Mouse (Mus musculus) inflammation-experienced regulatory T-cells, adult 16 weeks (primary cell): Measurements from ENCODE around the gene Cop1. TPM values are rescaled to one million over a fixed set of nuclear protein-coding genes. Genes with fewer than 3 reads are reported as not detected.

ENCODE experiments used
- polyA plus RNA-seq: library from polyadenylated mRNA; unstranded; fragments of 100-300 nt; shearing (Covaris generic); gene quantifications from one replicate; pipeline ENCODE4 v1.2.1, GENCODE M21; 2017

The Cop1 gene
- polyA plus RNA-seq, result 9.6 TPM

DNA sequence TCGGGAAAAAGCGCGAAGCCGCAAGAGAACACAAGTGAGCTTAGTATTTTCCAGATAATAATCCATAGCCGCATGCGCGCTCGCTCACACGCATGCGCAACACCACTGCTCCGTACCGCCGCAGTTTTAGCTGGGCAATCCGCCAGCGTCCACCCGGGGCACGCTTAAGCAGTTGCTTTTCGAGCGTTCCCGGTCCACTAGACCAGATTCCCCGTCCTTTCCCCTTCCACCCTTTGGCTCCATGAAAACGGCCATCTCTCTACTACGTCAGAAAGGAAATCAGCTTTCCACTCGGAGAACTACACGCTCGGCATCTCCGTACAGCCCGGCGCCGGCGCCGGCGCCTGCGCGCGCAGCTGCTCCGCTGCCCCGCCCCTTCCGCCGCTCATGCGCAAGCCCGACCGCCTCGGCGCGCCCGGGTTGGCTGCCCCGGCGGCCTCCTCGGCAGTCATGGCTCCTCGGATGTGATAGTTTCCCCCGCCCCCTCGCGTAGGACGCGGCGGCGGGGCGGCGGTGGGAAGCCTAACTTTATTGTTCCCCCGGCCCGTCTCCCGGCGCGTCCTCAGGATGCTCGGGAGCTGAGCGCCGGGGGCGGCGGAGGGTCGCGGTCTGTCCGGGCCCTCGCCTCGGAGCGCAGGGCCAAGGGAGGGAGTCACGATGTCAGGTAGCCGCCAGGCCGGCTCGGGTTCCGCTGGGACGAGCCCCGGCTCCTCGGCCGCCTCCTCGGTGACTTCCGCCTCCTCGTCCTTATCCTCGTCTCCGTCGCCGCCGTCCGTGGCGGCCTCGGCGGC lies at the start of gene Cop1:
TSS of gene Cop1 (plus strand) at position 540 of the 791 bp plus-strand sequence.

